Mouse (Mus musculus): Measurements from ENCODE around the gene Mettl6.
"Not testable (repeated sequence)": the region's sequence is repeated elsewhere in the genome, so short reads cannot be mapped to it uniquely, and the experiment has no call there.

The Mettl6 gene

GRCm38 (mm10) chr14:31472451-31473061, 22.3 kb downstream of the Mettl6 start:
- DNase-seq = peak; percentile 85

- no peak for DNase-seq
Measured at GRCm38 (mm10) chr14:31469711-31470110, 25.1 kb downstream of the Mettl6 start.

GRCm38 (mm10) chr14:31464176-31464575, 30.7 kb downstream of the Mettl6 start:
- DNase-seq = peak; percentile 33

GRCm38 (mm10) chr14:31462886-31463285, 32.0 kb downstream of the Mettl6 start:
- peak; percentile 34 for DNase-seq

GRCm38 (mm10) chr14:31462226-31462625, 32.6 kb downstream of the Mettl6 start:
- DNase-seq = peak; percentile 35

- peak; percentile 34 for DNase-seq
Measured at GRCm38 (mm10) chr14:31458006-31458405, 36.8 kb downstream of the Mettl6 start.

GRCm38 (mm10) chr14:31456064-31456721, 38.6 kb downstream of the Mettl6 start:
- DNase-seq = no peak

- DNase-seq = no peak
Measured at GRCm38 (mm10) chr14:31454849-31455566, 39.8 kb downstream of the Mettl6 start.

GRCm38 (mm10) chr14:31453946-31454345, 40.9 kb downstream of the Mettl6 start:
- not testable (repeated sequence) for DNase-seq

- DNase-seq = peak; percentile 59
Measured at GRCm38 (mm10) chr14:31448994-31449393, 45.8 kb downstream of the Mettl6 start.

GRCm38 (mm10) chr14:31443616-31444015, 51.2 kb downstream of the Mettl6 start:
- DNase-seq = no peak

- peak; percentile 29 for DNase-seq
Measured at GRCm38 (mm10) chr14:31440725-31441124, 54.1 kb downstream of the Mettl6 start.

GRCm38 (mm10) chr14:31440230-31440629, 54.6 kb downstream of the Mettl6 start:
- no peak for DNase-seq

- no peak for DNase-seq
Measured at GRCm38 (mm10) chr14:31439279-31439678, 55.6 kb downstream of the Mettl6 start.

GRCm38 (mm10) chr14:31437826-31438529, 56.9 kb downstream of the Mettl6 start:
- DNase-seq = peak; percentile 22

GRCm38 (mm10) chr14:31435930-31436693, 58.7 kb downstream of the Mettl6 start, which contains the start of gene Sh3bp5:
Sh3bp5 (minus strand) TSS chr14:31436078.
- peak; percentile 95 for DNase-seq

- DNase-seq = peak; percentile 28
Measured at GRCm38 (mm10) chr14:31435018-31435915, 59.6 kb downstream of the Mettl6 start.

GRCm38 (mm10) chr14:31434426-31434825, 60.4 kb downstream of the Mettl6 start:
- DNase-seq = no peak

GRCm38 (mm10) chr14:31433851-31434360, 60.9 kb downstream of the Mettl6 start:
- DNase-seq = peak; percentile 48

GRCm38 (mm10) chr14:31433126-31433525, 61.7 kb downstream of the Mettl6 start:
- DNase-seq = no peak

GRCm38 (mm10) chr14:31432424-31432823, 62.4 kb downstream of the Mettl6 start:
- DNase-seq = peak; percentile 49
